Mouse (Mus musculus) small intestine, adult 2 months (tissue): ENCODE results near the gene Cyp46a1. TPM values are rescaled to one million over a fixed set of nuclear protein-coding genes. Genes with fewer than 3 reads are reported as not detected.

Experiments used
- H3K27ac ChIP-seq: fragments of 200-500 bp; 2 replicates; pipeline ENCODE4 v1.5.1; 2012; ENCODE audit warnings: low read depth, low read length, control low read depth, inconsistent platforms; ENCODE audit not compliant: insufficient read depth
- H3K27me3 ChIP-seq: fragments of 200-500 bp; 2 replicates; pipeline ENCODE4 v1.6.1; 2012; ENCODE audit warnings: mild to moderate bottlenecking, moderate library complexity, low read length, inconsistent platforms; ENCODE audit not compliant: control insufficient read depth, insufficient read depth
- H3K36me3 ChIP-seq: fragments of 200-500 bp; 2 replicates; pipeline ENCODE4 v1.6.1; 2012; ENCODE audit warnings: mild to moderate bottlenecking, low read length, control low read depth, inconsistent platforms; ENCODE audit not compliant: control insufficient read depth, insufficient read depth
- H3K4me1 ChIP-seq: fragments of 200-500 bp; 2 replicates; pipeline ENCODE4 v1.6.1; 2012; ENCODE audit warnings: low read length, inconsistent platforms, mixed read lengths; ENCODE audit not compliant: control insufficient read depth, insufficient read depth, insufficient read length
- H3K4me3 ChIP-seq: fragments of 200-500 bp; 2 replicates; pipeline ENCODE4 v1.5.1; 2012; ENCODE audit warnings: low read depth, mild to moderate bottlenecking, control low read depth, inconsistent platforms, low read length, moderate library complexity
- CTCF ChIP-seq: fragments of 200-500 bp; IDR thresholded peaks from 2 replicates; pipeline ENCODE4 v1.5.1; 2012; ENCODE audit warnings: low read depth, mild to moderate bottlenecking, control low read depth, inconsistent platforms, low read length, moderate library complexity, mixed read lengths; ENCODE audit not compliant: insufficient replicate concordance, insufficient read length; ENCODE audit errors: extremely low read depth
- POLR2A ChIP-seq: fragments of 200-500 bp; IDR thresholded peaks from 2 replicates; pipeline ENCODE4 v1.6.1; 2012; ENCODE audit warnings: low read depth, mild to moderate bottlenecking, control low read depth, inconsistent platforms, low read length, moderate library complexity
- WGBS: fragments of 180-500 bp; shearing (Covaris S2); methylation state at CpG from one replicate; pipeline ENCODE4 v1.1.7; 2018; 5-methylcytosine and 5-hydroxymethylcytosine counted together
- polyA plus RNA-seq: library from polyadenylated mRNA; depleted of rRNA; stranded (reverse); fragments of >200 nt; gene quantifications from 2 replicates; pipeline ENCODE4 v1.2.3, GENCODE M21; 2012

The Cyp46a1 gene
- polyA plus RNA-seq, 1 experiment, result 0.51 TPM

GRCm38 (mm10) chr12:108378379-108379133 lies 44.4 kb downstream of the Cyp46a1 start:
- TF ChIP-seq CTCF (no peak), POLR2A (no peak)
- WGBS, result 85% methylated on average over 13 of the region's 13 CpGs
- H3K36me3 ChIP-seq, result no peaks in the 10 kb centered on the region
- peaks cover 2% of the 10 kb centered on the region; the same call in 1 of the 2 replicates for H3K4me1 ChIP-seq
- H3K4me3 ChIP-seq, result no peak overlapping the region
- H3K27ac ChIP-seq, result no peak overlapping the region
- H3K27me3 ChIP-seq, result no peaks in the 10 kb centered on the region

DNA sequence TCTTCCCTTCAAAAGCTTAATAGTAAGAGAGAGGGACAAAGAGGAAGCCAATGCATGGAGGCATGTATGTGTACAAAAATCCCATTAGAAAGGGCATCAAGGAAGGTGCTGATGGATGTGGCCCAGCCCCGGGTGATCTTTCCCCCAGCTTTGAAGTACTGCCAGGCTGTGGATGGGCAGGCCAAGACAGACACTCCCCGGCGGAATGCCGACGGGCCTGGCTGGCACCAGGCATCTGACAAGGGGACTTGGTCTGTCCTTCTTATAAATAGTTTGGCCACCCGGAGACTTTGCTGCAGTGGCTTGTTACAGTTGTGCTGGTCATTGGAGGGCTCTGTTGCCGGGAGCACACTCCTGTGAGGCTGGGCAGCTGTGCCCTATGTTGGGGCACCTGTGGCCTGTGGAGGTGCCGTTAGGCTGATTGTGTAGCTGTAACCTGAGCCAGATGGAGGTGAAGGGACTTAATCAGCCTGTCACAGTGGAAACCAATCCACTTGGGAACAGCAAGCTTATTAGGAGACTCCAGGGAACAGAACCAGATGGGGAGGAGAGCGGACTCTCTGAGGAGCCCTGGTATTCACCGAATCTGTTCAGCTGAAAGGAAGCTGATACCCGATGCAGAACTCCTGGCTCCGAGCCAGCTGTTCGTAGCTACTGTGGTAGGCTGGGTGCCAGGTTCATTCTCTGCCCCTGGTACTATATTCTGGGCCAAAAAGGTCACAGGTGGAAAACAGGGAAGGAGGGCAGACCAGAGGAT lies 52.5 kb downstream of the Cyp46a1 start:
- H3K4me3 ChIP-seq, result no peak overlapping the region
- peaks cover 4% of the 10 kb centered on the region for H3K4me1 ChIP-seq
- no peak overlapping the region for H3K27ac ChIP-seq
- WGBS, result 17% methylated on average over 13 of the region's 13 CpGs
- TF ChIP-seq POLR2A (no peak), CTCF (no peak)
- no peaks in the 10 kb centered on the region for H3K36me3 ChIP-seq
- H3K27me3 ChIP-seq, result no peaks in the 10 kb centered on the region

DNA sequence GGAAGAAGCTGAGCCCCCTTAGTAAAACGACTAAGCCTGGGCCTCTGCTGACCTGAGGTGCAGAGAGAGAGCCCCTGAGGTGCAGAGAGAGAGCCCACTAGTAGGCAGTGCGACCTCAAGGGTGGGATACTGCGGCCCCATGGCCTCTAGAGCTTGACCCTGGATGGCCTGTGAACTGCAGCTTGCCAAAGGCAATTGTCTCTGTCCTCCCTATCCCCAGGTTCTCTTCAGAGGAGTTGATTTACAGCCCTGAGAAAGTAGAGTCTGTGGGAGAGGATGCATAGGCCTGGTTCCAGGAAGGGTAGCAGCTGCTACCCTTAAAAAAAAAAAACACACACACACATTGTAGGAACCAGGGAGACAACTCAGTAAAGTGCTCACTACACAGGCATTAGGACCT lies 55.5 kb downstream of the Cyp46a1 start:
- Histone ChIP-seq H3K27ac (no peak overlapping the region), H3K4me3 (no peak overlapping the region), H3K36me3 (no peaks in the 10 kb centered on the region), H3K4me1 (peaks cover 12% of the 10 kb centered on the region), H3K27me3 (no peaks in the 10 kb centered on the region)
- 68% methylated on average over 3 of the region's 3 CpGs for WGBS
- TF ChIP-seq POLR2A (no peak), CTCF (no peak)

- peaks cover 8% of the 10 kb centered on the region for H3K4me1 ChIP-seq
- H3K27ac ChIP-seq, result peak overlapping the region; percentile 26; the same call in 1 of the 2 replicates
- no peaks in the 10 kb centered on the region for H3K27me3 ChIP-seq
- H3K36me3 ChIP-seq, result no peaks in the 10 kb centered on the region
- TF ChIP-seq POLR2A (no peak), CTCF (no peak)
- WGBS, result 33% methylated on average over 12 of the region's 12 CpGs
- H3K4me3 ChIP-seq, result no peak overlapping the region
These were observed 58.3 kb downstream of the Cyp46a1 start for GRCm38 (mm10) chr12:108392254-108393044.

GRCm38 (mm10) chr12:108393082-108393481 lies 58.9 kb downstream of the Cyp46a1 start:
- Histone ChIP-seq H3K36me3 (no peaks in the 10 kb centered on the region), H3K4me1 (peaks cover 8% of the 10 kb centered on the region), H3K27ac (0 out of 2 replicates have a peak overlapping the region, but pooled peaks have one; percentile 3), H3K4me3 (no peak overlapping the region), H3K27me3 (no peaks in the 10 kb centered on the region)
- TF ChIP-seq CTCF (no peak), POLR2A (no peak)
- 20% methylated on average over 4 of the region's 4 CpGs for WGBS

DNA sequence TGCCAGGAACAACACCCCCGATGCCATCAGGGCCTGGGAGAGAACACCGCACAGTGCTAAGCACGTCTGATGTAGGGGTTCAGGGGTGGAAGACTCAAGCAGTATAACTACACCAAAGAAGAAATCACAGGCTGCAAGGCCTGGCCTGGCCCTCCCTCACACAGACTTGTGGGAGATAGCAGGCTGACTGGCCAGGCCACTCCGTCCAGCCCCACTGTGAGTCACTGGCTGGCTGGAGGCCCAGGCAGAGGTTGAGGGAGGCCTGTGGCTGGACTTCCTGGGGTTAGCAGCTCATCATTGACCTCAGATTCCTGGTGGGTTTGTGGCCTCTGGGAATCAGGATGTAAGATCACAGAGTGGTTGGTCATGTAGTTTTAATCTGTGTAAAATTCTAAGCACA lies 59.5 kb downstream of the Cyp46a1 start:
- Histone ChIP-seq H3K4me3 (no peak overlapping the region), H3K27me3 (no peaks in the 10 kb centered on the region), H3K36me3 (no peaks in the 10 kb centered on the region), H3K4me1 (peaks cover 8% of the 10 kb centered on the region), H3K27ac (peak overlapping the region; percentile 3; the same call in 1 of the 2 replicates)
- no peak for TF ChIP-seq CTCF
- TF ChIP-seq POLR2A, result no peak
- WGBS, result 61% methylated on average over 4 of the region's 4 CpGs
